Mouse (Mus musculus): ENCODE measurements around the gene Fam192a. TPM values are rescaled to one million over a fixed set of nuclear protein-coding genes. Genes with fewer than 3 reads are reported as not detected.

Gene Fam192a
- total RNA-seq, 2 experiments from 2014 or later: 39.0 to 54.3 TPM

GRCm38 (mm10) chr8:94574159-94574907 is 27.5 kb downstream of the Fam192a start:
- intact Hi-C loops (cut with DNase I): loop anchor here (5.0 kb wide), 1 partner anchor 42 kb away; the partner anchor contains the start of gene Cpne2
- peak; percentile 98 for DNase-seq

- intact Hi-C loops (cut with DNase I): loop anchor here (5.0 kb wide), 1 partner anchor 40 kb away; the partner anchor contains the start of gene Cpne2
These were observed 29.9 kb downstream of the Fam192a start for GRCm38 (mm10) chr8:94571896-94572295.

GRCm38 (mm10) chr8:94569419-94569818 is 32.4 kb downstream of the Fam192a start:
- DNase-seq: no peak
- intact Hi-C loops (cut with DNase I): no loop called here

More at GRCm38 (mm10) chr8:94571896-94572295, 29.9 kb downstream of the Fam192a start:
- DNase-seq: no peak

- intact Hi-C loops (cut with DNase I): no loop called here
- no peak for DNase-seq
These were observed 33.7 kb downstream of the Fam192a start for GRCm38 (mm10) chr8:94568098-94568497.

GRCm38 (mm10) chr8:94567159-94567849 is 34.5 kb downstream of the Fam192a start:
- peak; percentile 60 for DNase-seq
- intact Hi-C loops (cut with DNase I): no loop called here

GRCm38 (mm10) chr8:94566446-94567158 is 35.2 kb downstream of the Fam192a start:
- DNase-seq: no peak
- intact Hi-C loops (cut with DNase I): no loop called here

- no peak for DNase-seq
- intact Hi-C loops (cut with DNase I): no loop called here
These were observed 35.8 kb downstream of the Fam192a start for GRCm38 (mm10) chr8:94566033-94566432.

GRCm38 (mm10) chr8:94564421-94564820 is 37.4 kb downstream of the Fam192a start:
- DNase-seq: no peak
- intact Hi-C loops (cut with DNase I): no loop called here

GRCm38 (mm10) chr8:94561256-94561655 is 40.5 kb downstream of the Fam192a start:
- intact Hi-C loops (cut with DNase I): no loop called here
- DNase-seq: peak; percentile 62

GRCm38 (mm10) chr8:94557281-94557680 is 44.5 kb downstream of the Fam192a start:
- intact Hi-C loops (cut with DNase I): no loop called here
- DNase-seq: no peak

- intact Hi-C loops (cut with DNase I): no loop called here
These were observed 49.1 kb downstream of the Fam192a start for GRCm38 (mm10) chr8:94552696-94553095.

GRCm38 (mm10) chr8:94551471-94552422 is 50.0 kb downstream of the Fam192a start:
- intact Hi-C loops (cut with DNase I): no loop called here
- DNase-seq: peak; percentile 66

More at GRCm38 (mm10) chr8:94552696-94553095, 49.1 kb downstream of the Fam192a start:
- DNase-seq: no peak

GRCm38 (mm10) chr8:94549998-94550397 is 51.8 kb downstream of the Fam192a start:
- intact Hi-C loops (cut with DNase I): no loop called here
- no peak for DNase-seq

GRCm38 (mm10) chr8:94549482-94549881 is 52.3 kb downstream of the Fam192a start:
- no peak for DNase-seq
- intact Hi-C loops (cut with DNase I): no loop called here

- DNase-seq: no peak
These were observed 52.8 kb downstream of the Fam192a start for GRCm38 (mm10) chr8:94549041-94549440.

GRCm38 (mm10) chr8:94543981-94544380 is 57.8 kb downstream of the Fam192a start:
- DNase-seq: no peak
- intact Hi-C loops (cut with DNase I): no loop called here

More at GRCm38 (mm10) chr8:94549041-94549440, 52.8 kb downstream of the Fam192a start:
- intact Hi-C loops (cut with DNase I): no loop called here

GRCm38 (mm10) chr8:94540889-94541795 is 60.7 kb downstream of the Fam192a start:
- DNase-seq: no peak
- intact Hi-C loops (cut with DNase I): no loop called here

- intact Hi-C loops (cut with DNase I): no loop called here
- DNase-seq: no peak
These were observed 61.8 kb downstream of the Fam192a start for GRCm38 (mm10) chr8:94540025-94540424.

- no peak for DNase-seq
- intact Hi-C loops (cut with DNase I): no loop called here
These were observed 64.3 kb downstream of the Fam192a start for GRCm38 (mm10) chr8:94537456-94537855.

Measured in left cerebral cortex, postnatal 4 days (tissue).